Comparison of ENCODE assay signal across 9 mouse cellular contexts in the genomic region with DNA sequence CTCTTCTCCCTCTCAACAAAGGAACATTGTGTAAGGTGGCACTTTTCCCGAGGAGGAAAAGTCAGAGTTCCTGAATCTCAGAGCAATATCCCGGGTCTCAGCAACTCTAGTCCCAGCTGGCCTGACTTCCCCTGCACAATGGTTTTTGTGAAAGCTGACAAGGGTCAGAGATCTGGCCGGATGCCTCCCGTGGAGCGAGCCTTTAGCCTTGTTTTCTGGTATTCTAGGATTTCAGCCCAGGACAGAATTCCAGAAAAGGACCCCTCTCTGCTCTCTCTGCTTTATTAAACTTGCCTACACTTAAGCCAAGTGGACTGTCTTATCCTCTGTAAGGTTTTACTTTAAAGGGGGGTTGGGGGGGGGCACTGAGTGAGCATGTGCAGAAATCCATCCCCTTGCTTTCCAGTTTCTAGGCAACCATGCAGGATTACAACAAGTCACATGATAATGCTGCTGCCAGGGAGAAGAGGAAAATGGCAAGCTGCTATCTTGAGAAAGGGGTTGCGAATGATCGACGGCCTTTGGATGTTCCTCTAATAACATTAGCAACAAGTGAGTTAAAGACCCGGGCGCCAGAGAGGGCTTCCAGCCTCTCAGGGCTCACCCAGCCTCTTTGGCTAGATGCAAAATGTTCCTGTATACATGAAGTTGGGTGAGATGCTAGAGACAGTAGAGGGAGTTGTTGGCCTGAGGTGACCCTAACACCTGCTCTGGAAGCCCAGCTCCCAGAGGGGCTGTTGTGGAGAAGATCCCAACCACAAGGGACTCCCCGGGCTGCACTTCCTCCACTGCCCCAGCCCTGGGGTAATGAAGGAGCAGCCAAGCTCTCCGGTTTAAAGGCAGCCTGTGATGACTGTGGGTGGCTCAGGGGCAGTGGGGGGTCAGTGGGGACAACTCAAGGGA. TPM values are rescaled to one million over a fixed set of nuclear protein-coding genes. Genes with fewer than 3 reads are reported as not detected.
DNase-seq lines count a peak whose midpoint lies in the region; ATAC-seq lines count a peak whose summit lies in the region.
"Had no signal": no experiment of that assay in that cellular context is flagged by ENCODE, and none has a peak within 500 bp of the region (broad histone marks: within the 10 kb centered on the region; RNA-seq: fewer than 3 reads in every experiment).

No protein-coding gene starts in this region.

- H3K36me3 ChIP-seq in hindbrain, embryonic 11.5 days (ENCODE audit: control insufficient read depth, insufficient read depth, low read length) = no peaks in the 10 kb centered on the region
- no peaks in the 10 kb centered on the region for H3K36me3 ChIP-seq in midbrain, embryonic 10.5 days

- H3K9me3 ChIP-seq in hindbrain, embryonic 11.5 days (ENCODE audit: control insufficient read depth, low read length) = no peaks in the 10 kb centered on the region
- peaks cover 15% of the 10 kb centered on the region; the same call in 1 of the 2 replicates for H3K9me3 ChIP-seq in midbrain, embryonic 10.5 days (replicated peaks)

- H3K4me2 ChIP-seq in hindbrain, embryonic 11.5 days (replicated peaks; ENCODE audit: low read depth, low read length) = no peak overlapping the region

- H3K4me3 ChIP-seq in hindbrain, embryonic 11.5 days (ENCODE audit: low read depth, low read length) = no peak overlapping the region
- peak overlapping the region; percentile 29 for H3K4me3 ChIP-seq in midbrain, embryonic 10.5 days
- H3K4me3 ChIP-seq: erythroblast, embryonic 14.5 days had no signal

- H3K27me3 ChIP-seq in hindbrain, embryonic 11.5 days (ENCODE audit: control insufficient read depth, insufficient read depth, low read length) = no peaks in the 10 kb centered on the region
- H3K27me3 ChIP-seq in midbrain, embryonic 10.5 days (ENCODE audit: low read depth, poor library complexity, severe bottlenecking) = 0 out of 2 replicates have a peak, but pooled peaks cover 13% of the 10 kb centered on the region

- H3K9ac ChIP-seq in hindbrain, embryonic 11.5 days (ENCODE audit: low read depth, low read length) = no peak overlapping the region

- peak overlapping the region; percentile 36 for H3K27ac ChIP-seq in hindbrain, embryonic 11.5 days (ENCODE audit: low read depth, low read length)
- H3K27ac ChIP-seq in midbrain, embryonic 10.5 days (replicated peaks) = peak overlapping the region; percentile 85

- no peak for ATAC-seq in hindbrain, embryonic 11.5 days (ENCODE audit: low FRiP score)
- no peak for ATAC-seq in granulocyte monocyte progenitor cell, adult 5-6 weeks (replicated peaks; ENCODE audit: poor library complexity, severe bottlenecking)

- peak; percentile 16 for DNase-seq in kidney, adult 18-20 months
- no peak for DNase-seq in kidney, adult 11 months
- DNase-seq in embryo, embryonic 11 days = peak; percentile 68
- no peak for DNase-seq in hindbrain, embryonic 11.5 days (ENCODE audit: low spot score)
- peak; percentile 76 for DNase-seq in midbrain, embryonic 10.5 days (ENCODE audit: low spot score)
- no peak for DNase-seq in cerebellum, adult 8-10 months
- no peak for DNase-seq in gastrocnemius, postnatal 25 days

- 8% methylated on average over 12 of the region's 12 CpGs for WGBS in hindbrain, embryonic 11.5 days
- 6% methylated on average over 12 of the region's 12 CpGs for WGBS in midbrain, embryonic 10.5 days

- peaks cover 3% of the 10 kb centered on the region for H3K4me1 ChIP-seq in hindbrain, embryonic 11.5 days (replicated peaks; ENCODE audit: control insufficient read depth, insufficient read depth, low read length)
- H3K4me1 ChIP-seq in midbrain, embryonic 10.5 days = peaks cover 38% of the 10 kb centered on the region

RNA-seq across cellular contexts. Expression of a gene that starts 2.5 kb away (rescaled TPM):
- 20.1 and 26.5 TPM in 2 replicates for polyA plus RNA-seq in hindbrain, embryonic 11.5 days (2014; fragmentation: Nextera tagmentation; extraction: Ambion mirVana)
- 17.5 and 17.6 TPM in 2 replicates for polyA plus RNA-seq in midbrain, embryonic 10.5 days (2016; fragmentation: Nextera tagmentation; extraction: Ambion mirVana)
- total RNA-seq in granulocyte monocyte progenitor cell, adult 5-6 weeks (2014; fragmentation: Nextera tagmentation) = 1.1 and 1.7 TPM in 2 replicates
- 0.34 and 0.67 TPM in 2 replicates for total RNA-seq in granulocyte monocyte progenitor cell, adult 5-6 weeks (2017)
- 1 to 10 TPM; 9.5 to 9.8 TPM for total RNA-seq in gastrocnemius, postnatal 25 days (2021)

Comparison
In these comparisons a context has a peak if more than half of its experiments do, and no peak if none do; other contexts are left out.
1. DNase-seq: peak in kidney, adult 18-20 months (single experiment), embryo, embryonic 11 days (single experiment) and midbrain, embryonic 10.5 days (single experiment); none in kidney, adult 11 months (single experiment), hindbrain, embryonic 11.5 days (single experiment), cerebellum, adult 8-10 months (single experiment) and gastrocnemius, postnatal 25 days (single experiment).